Mouse (Mus musculus) CH12F3 (cell line): ENCODE measurements around the gene Eif1ax.

Source experiments
- in situ Hi-C: fragments of 300-500 bp; cut with MboI; formaldehyde crosslinking; loops from 2 replicates; pipeline ENCODE4 v1.14.3; 2020; ENCODE audit warnings: low sequenced_read_pairs

Eif1ax gene

GRCm38 (mm10) chrX:159371831-159372752 is at the start of gene Eif1ax:
Gene Eif1ax, plus strand, starts transcription at chrX:159372178.
- in situ Hi-C loops: no loop called here

GRCm38 (mm10) chrX:159364506-159364905 is 7.5 kb upstream of the Eif1ax start:
- in situ Hi-C loops: no loop called here

- in situ Hi-C loops: no loop called here
Observed at GRCm38 (mm10) chrX:159372753-159373144, 771 bp downstream of the Eif1ax start.

- in situ Hi-C loops: no loop called here
Observed at GRCm38 (mm10) chrX:159387105-159387504, 15.1 kb downstream of the Eif1ax start.

- in situ Hi-C loops: no loop called here
Observed at GRCm38 (mm10) chrX:159388953-159389352, 17.0 kb downstream of the Eif1ax start.

GRCm38 (mm10) chrX:159390347-159390962 is 18.5 kb downstream of the Eif1ax start:
- in situ Hi-C loops: no loop called here

GRCm38 (mm10) chrX:159391239-159391638 is 19.3 kb downstream of the Eif1ax start:
- in situ Hi-C loops: no loop called here

- in situ Hi-C loops: no loop called here
Observed at GRCm38 (mm10) chrX:159409253-159409652, 37.3 kb downstream of the Eif1ax start.

GRCm38 (mm10) chrX:159414130-159414828 is 42.3 kb downstream of the Eif1ax start, which contains the start of gene Map7d2:
Gene Map7d2, plus strand, starts transcription at chrX:159414572.
- in situ Hi-C loops: no loop called here

- in situ Hi-C loops: no loop called here
Observed at GRCm38 (mm10) chrX:159414829-159415673, 43.1 kb downstream of the Eif1ax start.

GRCm38 (mm10) chrX:159430507-159430906 is 58.5 kb downstream of the Eif1ax start:
- in situ Hi-C loops: loop anchor here (25.0 kb wide), 1 partner anchor 182 kb away; no protein-coding TSS in a partner anchor
